Mouse (Mus musculus) MEL (cell line): ENCODE results near the gene Apbb2. TPM values are rescaled to one million over a fixed set of nuclear protein-coding genes. Genes with fewer than 3 reads are reported as not detected.

Experiments
- DNase-seq: peaks from one replicate; pipeline ENCODE4 v3.0.0; 2011; ENCODE audit warnings: low read depth, low spot score
- H3K27ac ChIP-seq: 2 replicates; pipeline ENCODE4 v1.5.1; 2012; ENCODE audit warnings: low read depth, mild to moderate bottlenecking, control low read depth, low read length, moderate library complexity; ENCODE audit not compliant: control insufficient read depth
- H3K27me3 ChIP-seq, 2 experiments: fragments of 150-350 bp in 1 of 2; sonication (generic) in 1 of 2; 2 replicates each; pipeline ENCODE4 v1.6.1; 2012; ENCODE audit warnings: low read length in 2 of 2, mild to moderate bottlenecking in 2 of 2, improper control_type of control experiment in 1 of 2, moderate library complexity in 1 of 2; ENCODE audit not compliant: insufficient read depth in 2 of 2, control insufficient read depth in 1 of 2
- H3K36me3 ChIP-seq, 2 experiments: 2 replicates each; pipeline ENCODE4 v1.6.1; 2012 to 2014; ENCODE audit warnings: low read length in 2 of 2, improper control_type of control experiment in 1 of 2, inconsistent platforms in 1 of 2, mild to moderate bottlenecking in 1 of 2; ENCODE audit not compliant: insufficient read depth in 2 of 2, control insufficient read depth in 1 of 2
- H3K4me1 ChIP-seq, 2 experiments: fragments of 150-350 bp in 1 of 2; sonication (generic) in 1 of 2; 2 replicates each; pipeline ENCODE4 v1.6.1; 2012; ENCODE audit warnings: low read length in 2 of 2, improper control_type of control experiment in 1 of 2, mild to moderate bottlenecking in 1 of 2; ENCODE audit not compliant: insufficient read depth in 2 of 2, control insufficient read depth in 1 of 2
- H3K4me3 ChIP-seq, 2 experiments: fragments of 150-350 bp in 1 of 2; sonication (generic) in 1 of 2; 2 replicates each; pipeline ENCODE4 v1.5.1; 2012; ENCODE audit warnings: low read depth in 2 of 2, low read length in 2 of 2, mild to moderate bottlenecking in 2 of 2, moderate library complexity in 2 of 2, control low read depth in 1 of 2, improper control_type of control experiment in 1 of 2; ENCODE audit not compliant: control insufficient read depth in 1 of 2, insufficient read depth in 1 of 2
- H3K79me2 ChIP-seq: 2 replicates; pipeline ENCODE4 v1.6.1; 2012; ENCODE audit warnings: mild to moderate bottlenecking, low read length, moderate library complexity; ENCODE audit not compliant: control insufficient read depth, poor library complexity, insufficient read depth
- H3K9ac ChIP-seq: 2 replicates; pipeline ENCODE4 v1.6.1; 2012; ENCODE audit warnings: low read depth, mild to moderate bottlenecking, control low read depth, low read length, moderate library complexity; ENCODE audit not compliant: control insufficient read depth, poor library complexity, severe bottlenecking
- H3K9me3 ChIP-seq: fragments of 150-350 bp; sonication (generic); replicated peaks from 2 replicates; pipeline ENCODE4 v1.6.1; 2012; ENCODE audit warnings: mild to moderate bottlenecking, low read length, improper control_type of control experiment, moderate library complexity; ENCODE audit not compliant: insufficient read depth
- CHD1 ChIP-seq: IDR thresholded peaks from 2 replicates; pipeline ENCODE4 v1.6.1; 2012; ENCODE audit warnings: low read depth, mild to moderate bottlenecking, inconsistent platforms, low read length, improper control_type of control experiment
- CHD2 ChIP-seq: IDR thresholded peaks from 2 replicates; pipeline ENCODE4 v1.6.1; 2011; ENCODE audit warnings: low read length, improper control_type of control experiment
- E2F4 ChIP-seq: IDR thresholded peaks from 2 replicates; pipeline ENCODE4 v1.6.1; 2011; ENCODE audit warnings: low read depth, low read length, improper control_type of control experiment, borderline replicate concordance
- EP300 ChIP-seq, 2 experiments: IDR thresholded peaks; 2 replicates each; pipeline ENCODE4 v1.6.1; 2011; ENCODE audit warnings: improper control_type of control experiment in 2 of 2, low read length in 2 of 2, low read depth in 1 of 2, mild to moderate bottlenecking in 1 of 2
- JUND ChIP-seq: IDR thresholded peaks from 2 replicates; pipeline ENCODE4 v1.6.1; 2011; ENCODE audit warnings: low read depth, mild to moderate bottlenecking, improper control_type of control experiment, low read length
- MAFK ChIP-seq: IDR thresholded peaks from 2 replicates; pipeline ENCODE4 v1.6.1; 2011; ENCODE audit warnings: low read depth, mild to moderate bottlenecking, low read length, improper control_type of control experiment, borderline replicate concordance
- MAZ ChIP-seq: IDR thresholded peaks from 2 replicates; pipeline ENCODE4 v1.6.1; 2012; ENCODE audit warnings: low read depth, mild to moderate bottlenecking, inconsistent platforms, low read length, improper control_type of control experiment
- MXI1 ChIP-seq: IDR thresholded peaks from 2 replicates; pipeline ENCODE4 v1.6.1; 2011; ENCODE audit warnings: mild to moderate bottlenecking, low read depth, low read length, improper control_type of control experiment
- MYB ChIP-seq: IDR thresholded peaks from 2 replicates; pipeline ENCODE4 v1.6.1; 2011; ENCODE audit warnings: mild to moderate bottlenecking, low read depth, low read length, improper control_type of control experiment
- NRF1 ChIP-seq: IDR thresholded peaks from 2 replicates; pipeline ENCODE4 v1.6.1; 2014; ENCODE audit warnings: low read depth, mild to moderate bottlenecking, inconsistent platforms, low read length, improper control_type of control experiment, moderate library complexity; ENCODE audit not compliant: poor library complexity, insufficient read depth, severe bottlenecking
- POLR2A ChIP-seq, 2 experiments: IDR thresholded peaks; 2 replicates each; pipeline ENCODE4 v1.6.1; 2011 to 2012; ENCODE audit warnings: low read length in 2 of 2, mild to moderate bottlenecking in 2 of 2, control low read depth in 1 of 2, improper control_type of control experiment in 1 of 2, low read depth in 1 of 2, moderate library complexity in 1 of 2; ENCODE audit not compliant: control insufficient read depth in 1 of 2, insufficient read depth in 1 of 2, poor library complexity in 1 of 2
- POLR2AphosphoS2 ChIP-seq: IDR thresholded peaks from 2 replicates; pipeline ENCODE4 v1.6.1; 2011; ENCODE audit warnings: low read length, improper control_type of control experiment
- RAD21 ChIP-seq: IDR thresholded peaks from 2 replicates; pipeline ENCODE4 v1.6.1; 2011; ENCODE audit warnings: mild to moderate bottlenecking, low read depth, low read length, improper control_type of control experiment
- RCOR1 ChIP-seq: IDR thresholded peaks from 2 replicates; pipeline ENCODE4 v1.6.1; 2012; ENCODE audit warnings: low read depth, mild to moderate bottlenecking, inconsistent platforms, low read length, improper control_type of control experiment
- SIN3A ChIP-seq: IDR thresholded peaks from 2 replicates; pipeline ENCODE4 v1.6.1; 2012; ENCODE audit warnings: low read length, improper control_type of control experiment, inconsistent platforms
- TAL1 ChIP-seq: IDR thresholded peaks from 2 replicates; pipeline ENCODE4 v1.6.1; 2012; ENCODE audit warnings: mild to moderate bottlenecking, inconsistent platforms, low read length, moderate library complexity, mixed read lengths
- TBP ChIP-seq: IDR thresholded peaks from 2 replicates; pipeline ENCODE4 v1.8.0; 2011; ENCODE audit warnings: low read depth, low read length, improper control_type of control experiment
- UBTF ChIP-seq: IDR thresholded peaks from 2 replicates; pipeline ENCODE4 v1.6.1; 2012; ENCODE audit warnings: low read depth, mild to moderate bottlenecking, inconsistent platforms, low read length, improper control_type of control experiment, moderate library complexity, borderline replicate concordance; ENCODE audit not compliant: insufficient read depth
- USF1 ChIP-seq: IDR thresholded peaks from 2 replicates; pipeline ENCODE4 v1.6.1; 2014; ENCODE audit warnings: low read depth, mild to moderate bottlenecking, inconsistent platforms, low read length, improper control_type of control experiment, moderate library complexity
- USF2 ChIP-seq, 2 experiments: IDR thresholded peaks; 2 replicates each; pipeline ENCODE4 v1.6.1; 2011 to 2012; ENCODE audit warnings: improper control_type of control experiment in 2 of 2, low read length in 2 of 2, borderline replicate concordance in 1 of 2, inconsistent platforms in 1 of 2, low read depth in 1 of 2, mild to moderate bottlenecking in 1 of 2; ENCODE audit not compliant: insufficient read depth in 1 of 2
- ZMIZ1 ChIP-seq: IDR thresholded peaks from 2 replicates; pipeline ENCODE4 v1.6.1; 2012; ENCODE audit warnings: low read depth, mild to moderate bottlenecking, inconsistent platforms, low read length, improper control_type of control experiment, moderate library complexity
- ZNF384 ChIP-seq: IDR thresholded peaks from 2 replicates; pipeline ENCODE4 v1.6.1; 2012; ENCODE audit warnings: low read depth, mild to moderate bottlenecking, inconsistent platforms, low read length, improper control_type of control experiment
- polyA plus RNA-seq, 2 experiments: library from polyadenylated mRNA; stranded (reverse) in 1 of 2; unstranded in 1 of 2; fragments of >175 nt in 1 of 2; fragments of >200 nt in 1 of 2; gene quantifications; 2 replicates each; pipeline versions ENCODE4 v1.2.1 to v1.2.4; 2012; ENCODE audit warnings: low replicate concordance in 2 of 2, low read depth in 1 of 2; ENCODE audit not compliant: insufficient read length in 2 of 2, insufficient read depth in 1 of 2, missing spikeins in 1 of 2
- total RNA-seq: library from RNA; depleted of rRNA; stranded (reverse); fragments of 300-350 nt; gene quantifications from 2 replicates; pipeline ENCODE4 v1.2.3, GENCODE M21; 2012

Apbb2 gene
- total and polyA plus RNA-seq, 3 experiments = not detected

DNA sequence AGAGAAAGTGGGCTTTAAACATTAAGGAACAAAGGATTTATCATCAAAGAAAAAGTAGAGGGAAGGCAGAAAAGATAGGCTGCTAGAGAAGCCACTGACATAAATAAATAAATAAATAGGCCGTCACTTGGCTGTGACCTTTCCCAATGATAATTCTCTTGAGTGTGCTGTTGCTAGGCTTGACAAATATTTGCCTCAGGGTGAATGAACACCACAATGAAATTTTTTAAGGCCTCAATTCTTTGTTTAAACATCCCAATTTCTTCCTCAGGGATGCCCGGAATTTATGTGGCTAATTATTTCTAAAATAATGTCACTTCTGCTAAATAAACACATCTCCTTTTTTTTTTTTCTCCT lies 219.3 kb downstream of the Apbb2 start:
- DNase-seq = no peak
- TF ChIP-seq MYB (no peak), MAFK (no peak), POLR2A (IDR thresholded peaks at IDR 0.05; ENCODE audit: control insufficient read depth in 1 of 2, insufficient read depth in 1 of 2, low read depth in 1 of 2, low read length in 2 of 2, poor library complexity in 1 of 2) (no peak), ZNF384 (no peak), NRF1 (no peak), EP300 (IDR thresholded peaks at IDR 0.05; ENCODE audit: low read depth in 1 of 2, low read length in 2 of 2) (no peak), ZMIZ1 (no peak), MXI1 (no peak), TAL1 (no peak), JUND (no peak), TBP (no peak), RAD21 (no peak), CHD1 (no peak), USF2 (IDR thresholded peaks at IDR 0.05; ENCODE audit: borderline replicate concordance in 1 of 2, insufficient read depth in 1 of 2, low read depth in 1 of 2, low read length in 2 of 2) (no peak), UBTF (no peak), E2F4 (no peak)
- H3K27me3 ChIP-seq = no peaks in the 10 kb centered on the region
- no peak overlapping the region for H3K9ac ChIP-seq
- no peaks in the 10 kb centered on the region for H3K4me1 ChIP-seq
- no peaks in the 10 kb centered on the region for H3K36me3 ChIP-seq
- no peaks in the 10 kb centered on the region for H3K79me2 ChIP-seq
- H3K4me3 ChIP-seq = no peak overlapping the region
- no peaks in the 10 kb centered on the region for H3K9me3 ChIP-seq
- H3K27ac ChIP-seq = no peak overlapping the region

DNA sequence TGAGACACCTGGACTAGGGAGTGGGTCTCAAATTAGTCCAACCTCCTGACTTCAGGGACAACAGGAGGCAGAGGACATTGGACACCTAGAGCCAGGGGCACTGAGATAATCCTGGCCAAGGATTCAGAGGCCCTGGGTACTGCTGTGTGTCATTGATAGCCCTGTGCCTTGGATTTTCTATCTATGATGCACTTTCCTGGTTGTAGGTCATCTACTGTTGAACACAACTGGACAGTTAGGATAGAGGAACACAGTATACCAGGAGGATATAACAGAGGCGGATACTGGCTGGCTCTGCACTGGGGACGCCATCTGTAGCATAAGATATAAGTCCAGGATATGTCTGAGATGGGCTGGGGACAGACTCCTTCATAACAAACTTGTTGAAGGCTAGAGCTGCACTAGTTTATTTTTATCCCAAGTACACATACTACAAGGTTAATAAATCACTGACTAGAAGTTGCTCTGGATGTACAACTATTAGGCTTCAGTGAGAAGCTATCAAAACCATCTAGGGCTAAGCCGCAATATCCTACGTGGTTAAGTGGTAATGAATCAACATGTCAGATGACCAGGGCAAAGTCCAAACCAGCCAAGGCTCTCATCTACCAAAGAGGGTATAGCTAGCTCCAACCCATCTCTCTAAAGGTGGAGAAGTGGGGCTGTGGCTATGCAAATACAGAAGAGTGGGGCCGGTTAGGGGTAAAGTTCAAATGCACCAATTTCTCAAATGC lies 219.9 kb downstream of the Apbb2 start:
- H3K79me2 ChIP-seq = no peaks in the 10 kb centered on the region
- no peaks in the 10 kb centered on the region for H3K36me3 ChIP-seq
- TF ChIP-seq SIN3A = no peak
- no peak for TF ChIP-seq EP300 (IDR thresholded peaks at IDR 0.05; ENCODE audit: low read depth in 1 of 2, low read length in 2 of 2)
- no peak for TF ChIP-seq POLR2AphosphoS2
- no peak for TF ChIP-seq ZMIZ1
- no peak for TF ChIP-seq NRF1
- TF ChIP-seq POLR2A (IDR thresholded peaks at IDR 0.05; ENCODE audit: control insufficient read depth in 1 of 2, insufficient read depth in 1 of 2, low read depth in 1 of 2, low read length in 2 of 2, poor library complexity in 1 of 2) = no peak
- no peak for TF ChIP-seq MAZ
- TF ChIP-seq MAFK = no peak
- TF ChIP-seq JUND = no peak
- no peak for TF ChIP-seq USF1
- TF ChIP-seq TBP = no peak
- no peak for TF ChIP-seq RCOR1
- TF ChIP-seq CHD2 = no peak

More for the DNA sequence above, 219.9 kb downstream of the Apbb2 start:
- H3K27me3 ChIP-seq = no peaks in the 10 kb centered on the region
- H3K9me3 ChIP-seq = no peaks in the 10 kb centered on the region
- DNase-seq = no peak
- H3K9ac ChIP-seq = no peak overlapping the region
- H3K4me3 ChIP-seq = no peak overlapping the region
- no peaks in the 10 kb centered on the region for H3K4me1 ChIP-seq
- H3K27ac ChIP-seq = no peak overlapping the region
